Mouse (Mus musculus) forebrain, embryonic 14.5 days (tissue): ENCODE measurements around the gene Snrpa. TPM values are rescaled to one million over a fixed set of nuclear protein-coding genes. Genes with fewer than 3 reads are reported as not detected.

Source experiments
- ATAC-seq: fragments of 200-750 bp; cut with Nextera tagmentation; 2 replicates; pipeline ENCODE4 v1.8.0; 2017; ENCODE audit warnings: mild to moderate bottlenecking, moderate library complexity
- DNase-seq: peaks from one replicate; pipeline ENCODE4 v3.0.0-alpha.2; 2015; ENCODE audit warnings: low spot score
- H3K27ac ChIP-seq: fragments of 300-500 bp; sonication (generic); 2 replicates; pipeline ENCODE4 v1.5.1; 2014; ENCODE audit warnings: low read depth, mild to moderate bottlenecking, control low read depth, low read length, moderate library complexity
- H3K27me3 ChIP-seq: fragments of 300-500 bp; sonication (generic); replicated peaks from 2 replicates; pipeline ENCODE4 v1.6.1; 2014; ENCODE audit warnings: low read length, control low read depth, mixed read lengths; ENCODE audit not compliant: control insufficient read depth, insufficient read depth
- H3K36me3 ChIP-seq: fragments of 300-500 bp; sonication (generic); 2 replicates; pipeline ENCODE4 v1.6.1; 2014; ENCODE audit warnings: low read length, control low read depth; ENCODE audit not compliant: control insufficient read depth, insufficient read depth
- H3K4me1 ChIP-seq: fragments of 300-500 bp; sonication (generic); 2 replicates; pipeline ENCODE4 v1.6.1; 2014; ENCODE audit warnings: antibody characterized with exemption, low read length, control low read depth; ENCODE audit not compliant: control insufficient read depth, insufficient read depth
- H3K4me2 ChIP-seq: fragments of 300-500 bp; sonication (generic); 2 replicates; pipeline ENCODE4 v1.6.1; 2014; ENCODE audit warnings: mild to moderate bottlenecking, control low read depth, low read length
- H3K4me3 ChIP-seq: fragments of 300-500 bp; sonication (generic); 2 replicates; pipeline ENCODE4 v1.5.1; 2014; ENCODE audit warnings: low read depth, low read length, control low read depth
- H3K9ac ChIP-seq: fragments of 300-500 bp; sonication (generic); 2 replicates; pipeline ENCODE4 v1.6.1; 2014; ENCODE audit warnings: mild to moderate bottlenecking, low read length, control low read depth, moderate library complexity
- H3K9me3 ChIP-seq: fragments of 300-500 bp; sonication (generic); replicated peaks from 2 replicates; pipeline ENCODE4 v1.6.1; 2016; ENCODE audit warnings: low read length, control low read depth, mixed read lengths; ENCODE audit not compliant: control insufficient read depth
- WGBS: fragments of 180-500 bp; shearing (Covaris S2); extraction: QIAGEN DNeasy Blood & Tissue Kit; methylation state at CpG from one replicate; pipeline ENCODE4 v1.1.7; 2014; 5-methylcytosine and 5-hydroxymethylcytosine counted together
- polyA plus RNA-seq: library from polyadenylated mRNA; unstranded; fragments of >200 nt; fragmentation: Nextera tagmentation; extraction: Ambion mirVana; gene quantifications from 2 replicates; pipeline ENCODE4 v1.2.1, GENCODE M21; 2014

Snrpa gene
- polyA plus RNA-seq, 1 experiment from 2014 or later = 273 TPM

- Histone ChIP-seq H3K9me3 (no peaks in the 10 kb centered on the region), H3K9ac (no peak overlapping the region), H3K4me3 (no peak overlapping the region), H3K4me1 (peaks cover 7% of the 10 kb centered on the region), H3K4me2 (no peak overlapping the region), H3K27ac (no peak overlapping the region), H3K36me3 (peaks cover 37% of the 10 kb centered on the region), H3K27me3 (no peaks in the 10 kb centered on the region)
- ATAC-seq (no peak), DNase-seq (no peak)
- WGBS = 89% methylated on average over 11 of the region's 11 CpGs
Observed at GRCm38 (mm10) chr7:27219937-27220336, 23.9 kb upstream of the Snrpa start.

GRCm38 (mm10) chr7:27218586-27218985 is 22.5 kb upstream of the Snrpa start:
- Histone ChIP-seq H3K36me3 (peaks cover 46% of the 10 kb centered on the region), H3K4me2 (no peak overlapping the region), H3K4me1 (no peaks in the 10 kb centered on the region), H3K9me3 (no peaks in the 10 kb centered on the region), H3K9ac (no peak overlapping the region), H3K27ac (no peak overlapping the region), H3K4me3 (no peak overlapping the region), H3K27me3 (no peaks in the 10 kb centered on the region)
- 85% methylated on average over 7 of the region's 7 CpGs for WGBS
- DNase-seq = no peak
- no peak for ATAC-seq

- Histone ChIP-seq H3K4me3 (no peak overlapping the region), H3K4me2 (no peak overlapping the region), H3K27me3 (no peaks in the 10 kb centered on the region), H3K36me3 (peaks cover 83% of the 10 kb centered on the region), H3K4me1 (no peaks in the 10 kb centered on the region), H3K9me3 (no peaks in the 10 kb centered on the region), H3K27ac (no peak overlapping the region), H3K9ac (no peak overlapping the region)
- 93% methylated on average over 2 of the region's 2 CpGs for WGBS
- ATAC-seq = no peak
- DNase-seq = no peak
Observed at GRCm38 (mm10) chr7:27212626-27213025, 16.6 kb upstream of the Snrpa start.

GRCm38 (mm10) chr7:27203730-27204449 is 7.8 kb upstream of the Snrpa start:
- ATAC-seq (no peak), DNase-seq (no peak)
- Histone ChIP-seq H3K27me3 (no peaks in the 10 kb centered on the region), H3K9ac (no peak overlapping the region), H3K9me3 (no peaks in the 10 kb centered on the region), H3K36me3 (peaks cover 47% of the 10 kb centered on the region), H3K4me1 (no peaks in the 10 kb centered on the region), H3K27ac (no peak overlapping the region), H3K4me2 (no peak overlapping the region), H3K4me3 (no peak overlapping the region)
- 95% methylated on average over 8 of the region's 8 CpGs for WGBS

GRCm38 (mm10) chr7:27198779-27199178 is 2.7 kb upstream of the Snrpa start:
- H3K4me2 ChIP-seq = no peak overlapping the region
- DNase-seq (no peak), ATAC-seq (no peak)
- no peak overlapping the region for H3K9ac ChIP-seq
- H3K27ac ChIP-seq = no peak overlapping the region
- 91% methylated on average over 8 of the region's 8 CpGs for WGBS
- no peaks in the 10 kb centered on the region for H3K27me3 ChIP-seq
- no peak overlapping the region for H3K4me3 ChIP-seq
- peaks cover 29% of the 10 kb centered on the region for H3K36me3 ChIP-seq
- H3K9me3 ChIP-seq = no peaks in the 10 kb centered on the region
- peaks cover 11% of the 10 kb centered on the region for H3K4me1 ChIP-seq

- Histone ChIP-seq H3K27ac (no peak overlapping the region), H3K27me3 (no peaks in the 10 kb centered on the region), H3K36me3 (peaks cover 29% of the 10 kb centered on the region), H3K4me3 (no peak overlapping the region), H3K9me3 (no peaks in the 10 kb centered on the region), H3K4me1 (peaks cover 11% of the 10 kb centered on the region), H3K4me2 (no peak overlapping the region), H3K9ac (no peak overlapping the region)
- DNase-seq (no peak), ATAC-seq (no peak)
Observed at GRCm38 (mm10) chr7:27198355-27198754, 2.3 kb upstream of the Snrpa start.

- no peak overlapping the region for H3K27ac ChIP-seq
- 90% methylated on average over 8 of the region's 8 CpGs for WGBS
- H3K4me2 ChIP-seq = no peak overlapping the region
- no peak for ATAC-seq
- no peak for DNase-seq
- no peaks in the 10 kb centered on the region for H3K9me3 ChIP-seq
- no peak overlapping the region for H3K9ac ChIP-seq
- peaks cover 11% of the 10 kb centered on the region for H3K4me1 ChIP-seq
- H3K27me3 ChIP-seq = no peaks in the 10 kb centered on the region
- peaks cover 29% of the 10 kb centered on the region for H3K36me3 ChIP-seq
- no peak overlapping the region for H3K4me3 ChIP-seq
Observed at GRCm38 (mm10) chr7:27197634-27198033, 1.6 kb upstream of the Snrpa start.

GRCm38 (mm10) chr7:27197136-27197535 is 1.1 kb upstream of the Snrpa start:
- no peak overlapping the region for H3K27ac ChIP-seq
- H3K4me2 ChIP-seq = no peak overlapping the region
- no peak overlapping the region for H3K9ac ChIP-seq
- no peak for DNase-seq
- no peaks in the 10 kb centered on the region for H3K27me3 ChIP-seq
- 85% methylated on average over 3 of the region's 3 CpGs for WGBS
- peaks cover 11% of the 10 kb centered on the region for H3K4me1 ChIP-seq
- H3K4me3 ChIP-seq = no peak overlapping the region
- no peak for ATAC-seq
- H3K9me3 ChIP-seq = no peaks in the 10 kb centered on the region
- H3K36me3 ChIP-seq = peaks cover 30% of the 10 kb centered on the region

GRCm38 (mm10) chr7:27193731-27194130 is 2.3 kb downstream of the Snrpa start:
- DNase-seq (no peak), ATAC-seq (no peak)
- H3K27ac ChIP-seq = no peak overlapping the region
- H3K36me3 ChIP-seq = peaks cover 60% of the 10 kb centered on the region
- H3K9me3 ChIP-seq = no peaks in the 10 kb centered on the region
- 84% methylated on average over 4 of the region's 4 CpGs for WGBS
- H3K4me1 ChIP-seq = peaks cover 11% of the 10 kb centered on the region
- 0 out of 2 replicates have a peak overlapping the region, but pooled peaks have one; percentile 4 for H3K9ac ChIP-seq
- H3K4me3 ChIP-seq = no peak overlapping the region
- peak overlapping the region; percentile 29 for H3K4me2 ChIP-seq
- no peaks in the 10 kb centered on the region for H3K27me3 ChIP-seq
